Comparison of ENCODE assay signal across 16 mouse cellular contexts in the genomic region with DNA sequence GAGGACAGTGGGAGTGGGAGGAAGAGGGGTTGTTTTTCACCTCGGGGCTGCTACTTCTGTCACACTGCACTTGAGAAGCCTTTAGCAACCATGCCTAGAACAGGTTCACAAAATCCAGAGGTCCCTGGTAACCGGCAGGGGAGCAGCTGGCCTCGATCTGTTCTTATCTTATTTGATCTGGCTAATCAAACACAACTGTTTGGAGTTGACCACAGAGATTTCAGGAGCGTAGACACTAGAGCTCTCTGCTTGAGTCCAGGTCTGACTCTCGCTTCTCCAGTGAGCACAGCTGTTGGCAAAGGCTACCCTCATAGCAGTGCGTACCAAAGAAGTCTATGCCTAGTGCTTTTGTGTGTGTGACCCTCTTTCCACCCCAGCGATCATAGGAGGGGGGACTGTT. TPM values are rescaled to one million over a fixed set of nuclear protein-coding genes. Genes with fewer than 3 reads are reported as not detected.
DNase-seq lines count a peak whose midpoint lies in the region; ATAC-seq lines count a peak whose summit lies in the region.
"Had no signal": no experiment of that assay in that cellular context is flagged by ENCODE, and none has a peak within 500 bp of the region (broad histone marks: within the 10 kb centered on the region; RNA-seq: fewer than 3 reads in every experiment).

No protein-coding gene starts in this region.

- H3K9ac ChIP-seq in forebrain, embryonic 14.5 days (ENCODE audit: low read length): no peak overlapping the region
- H3K9ac ChIP-seq: forebrain, embryonic 12.5 days had no signal

- ATAC-seq in forebrain, embryonic 14.5 days: no peak
- ATAC-seq: hindbrain, embryonic 16.5 days had no signal

- peaks cover 28% of the 10 kb centered on the region for H3K36me3 ChIP-seq in forebrain, embryonic 10.5 days (replicated peaks)
- no peaks in the 10 kb centered on the region for H3K36me3 ChIP-seq in forebrain, embryonic 14.5 days (ENCODE audit: control insufficient read depth, insufficient read depth, low read length)

- H3K27ac ChIP-seq in forebrain, embryonic 10.5 days: 0 out of 2 replicates have a peak overlapping the region, but pooled peaks have one; percentile 20
- H3K27ac ChIP-seq in forebrain, embryonic 14.5 days (ENCODE audit: low read depth, low read length): no peak overlapping the region
- H3K27ac ChIP-seq: forebrain, embryonic 12.5 days; heart, adult 2 months; layer of hippocampus, adult 2 months had no signal

- WGBS in forebrain, embryonic 10.5 days: 83% methylated on average over 7 of the region's 7 CpGs
- 83% methylated on average over 7 of the region's 7 CpGs for WGBS in forebrain, embryonic 14.5 days

- H3K9me3 ChIP-seq in forebrain, embryonic 10.5 days: peaks cover under 1% of the 10 kb centered on the region; the same call in 1 of the 2 replicates
- no peaks in the 10 kb centered on the region for H3K9me3 ChIP-seq in forebrain, embryonic 14.5 days (replicated peaks; ENCODE audit: control insufficient read depth, low read length)
- H3K9me3 ChIP-seq: forebrain, embryonic 12.5 days had no signal

- DNase-seq in forebrain, embryonic 10.5 days (ENCODE audit: extremely low spot score, low spot score): no peak
- DNase-seq in forebrain, embryonic 14.5 days (ENCODE audit: low spot score): no peak
- DNase-seq in kidney, postnatal 36 days: peak; percentile 12 to 27
- DNase-seq in lung, adult 18-20 months: peak; percentile 55 to 74
- DNase-seq in lung, postnatal 4 days: peak; percentile 8 to 42
- DNase-seq in embryo, embryonic 11 days: no peak
- no peak for DNase-seq in right cerebral cortex, postnatal 14 days
- DNase-seq in spleen, postnatal 36 days (ENCODE audit: low spot score in 2 of 2): no peak
- DNase-seq: cerebellum, adult 9-10 months; heart, adult 2 months; thymus, postnatal 4 days had no signal

- H3K27me3 ChIP-seq in forebrain, embryonic 10.5 days (ENCODE audit: poor library complexity, severe bottlenecking): no peaks in the 10 kb centered on the region
- no peaks in the 10 kb centered on the region for H3K27me3 ChIP-seq in forebrain, embryonic 14.5 days (replicated peaks; ENCODE audit: control insufficient read depth, insufficient read depth, low read length)
- H3K27me3 ChIP-seq: forebrain, embryonic 12.5 days had no signal

- H3K4me2 ChIP-seq in forebrain, embryonic 14.5 days (ENCODE audit: low read length): no peak overlapping the region
- H3K4me2 ChIP-seq: forebrain, embryonic 12.5 days; midbrain, embryonic 11.5 days had no signal

- H3K4me1 ChIP-seq in forebrain, embryonic 10.5 days: peaks cover 11% of the 10 kb centered on the region
- no peaks in the 10 kb centered on the region for H3K4me1 ChIP-seq in forebrain, embryonic 14.5 days (ENCODE audit: control insufficient read depth, insufficient read depth, low read length)
- H3K4me1 ChIP-seq: forebrain, embryonic 12.5 days had no signal

- no peak overlapping the region for H3K4me3 ChIP-seq in forebrain, embryonic 10.5 days
- no peak overlapping the region for H3K4me3 ChIP-seq in forebrain, embryonic 14.5 days (ENCODE audit: low read depth, low read length)
- H3K4me3 ChIP-seq: forebrain, embryonic 12.5 days; heart, adult 2 months; layer of hippocampus, adult 2 months had no signal

RNA-seq across cellular contexts. Expression of a gene that starts 10.3 kb away (rescaled TPM):
- polyA plus RNA-seq in forebrain, embryonic 10.5 days (2016; fragmentation: Nextera tagmentation; extraction: Ambion mirVana): 15.5 and 16.6 TPM in 2 replicates
- 12.2 and 14.8 TPM in 2 replicates for polyA plus RNA-seq in forebrain, embryonic 14.5 days (2014; fragmentation: Nextera tagmentation; extraction: Ambion mirVana)

RNA-seq across cellular contexts. Expression of a gene that starts 11.1 kb away (rescaled TPM):
- polyA plus RNA-seq in forebrain, embryonic 10.5 days (2016; fragmentation: Nextera tagmentation; extraction: Ambion mirVana): 28.5 TPM in 2 replicates
- polyA plus RNA-seq in forebrain, embryonic 14.5 days (2014; fragmentation: Nextera tagmentation; extraction: Ambion mirVana): 31.4 and 33.8 TPM in 2 replicates

RNA-seq across cellular contexts. Expression of a gene that starts 41.4 kb away (rescaled TPM):
- polyA plus RNA-seq in forebrain, embryonic 10.5 days (2016; fragmentation: Nextera tagmentation; extraction: Ambion mirVana): 1.7 and 2.0 TPM in 2 replicates
- polyA plus RNA-seq in forebrain, embryonic 14.5 days (2014; fragmentation: Nextera tagmentation; extraction: Ambion mirVana): 1.3 and 1.6 TPM in 2 replicates

RNA-seq across cellular contexts. Expression of a gene that starts 42.2 kb away (rescaled TPM):
- 3.5 and 3.7 TPM in 2 replicates for polyA plus RNA-seq in forebrain, embryonic 10.5 days (2016; fragmentation: Nextera tagmentation; extraction: Ambion mirVana)
- polyA plus RNA-seq in forebrain, embryonic 14.5 days (2014; fragmentation: Nextera tagmentation; extraction: Ambion mirVana): 3.8 and 4.9 TPM in 2 replicates

RNA-seq across cellular contexts. Expression of a gene that starts 55.8 kb away (rescaled TPM):
- polyA plus RNA-seq in forebrain, embryonic 10.5 days (2016; fragmentation: Nextera tagmentation; extraction: Ambion mirVana): 0.29 and 0.31 TPM in 2 replicates
- 1.8 and 2.0 TPM in 2 replicates for polyA plus RNA-seq in forebrain, embryonic 14.5 days (2014; fragmentation: Nextera tagmentation; extraction: Ambion mirVana)
- polyA plus RNA-seq: embryonic facial prominence, embryonic 11.5 days had no signal

Comparison
In these comparisons a context has a peak if more than half of its experiments do, and no peak if none do; other contexts are left out.
1. DNase-seq: peak in kidney, postnatal 36 days (2 of 2), lung, adult 18-20 months (2 of 2) and lung, postnatal 4 days (2 of 2); none in forebrain, embryonic 10.5 days (single experiment), forebrain, embryonic 14.5 days (single experiment), embryo, embryonic 11 days (single experiment), right cerebral cortex, postnatal 14 days (single experiment) and spleen, postnatal 36 days (0 of 2).